Mouse (Mus musculus) heart, adult 2 months (tissue): ENCODE measurements around the gene Spast. TPM values are rescaled to one million over a fixed set of nuclear protein-coding genes. Genes with fewer than 3 reads are reported as not detected.
A peak's percentile ranks its signal among the peaks of the same experiment; 100 is the strongest.

Experiments used
- DNase-seq, 2 experiments: peaks; one replicate each; pipeline ENCODE4 v3.0.0; 2021
- H3K27ac ChIP-seq: fragments of 200-600 bp; 2 replicates; pipeline ENCODE4 v1.8.1; 2022
- H3K27me3 ChIP-seq: fragments of 200-500 bp; 2 replicates; pipeline ENCODE4 v1.6.1; 2012; ENCODE audit warnings: mild to moderate bottlenecking, low read length, inconsistent platforms, mixed read lengths; ENCODE audit not compliant: control insufficient read depth, insufficient read depth
- H3K36me3 ChIP-seq: fragments of 200-500 bp; 2 replicates; pipeline ENCODE4 v1.6.1; 2012; ENCODE audit warnings: low read length, inconsistent platforms; ENCODE audit not compliant: control insufficient read depth, insufficient read depth
- H3K4me1 ChIP-seq: fragments of 200-500 bp; 2 replicates; pipeline ENCODE4 v1.6.1; 2011; ENCODE audit warnings: low read length; ENCODE audit not compliant: control insufficient read depth, insufficient read depth
- H3K4me3 ChIP-seq: fragments of 200-600 bp; 2 replicates; pipeline ENCODE4 v1.8.1; 2022
- H3K79me2 ChIP-seq: fragments of 200-500 bp; replicated peaks from 2 replicates; pipeline ENCODE4 v1.6.1; 2012; ENCODE audit warnings: mild to moderate bottlenecking, inconsistent platforms, low read length, moderate library complexity, mixed read lengths; ENCODE audit not compliant: control insufficient read depth, insufficient read depth
- H3K9ac ChIP-seq: fragments of 200-500 bp; 2 replicates; pipeline ENCODE4 v1.6.1; 2012; ENCODE audit warnings: low read depth, mild to moderate bottlenecking, control low read depth, inconsistent platforms, low read length, mixed read lengths
- CTCF ChIP-seq: fragments of 200-600 bp; IDR thresholded peaks from 2 replicates; pipeline ENCODE4 v1.8.1; 2022; ENCODE audit warnings: antibody characterized with exemption, mild to moderate bottlenecking, moderate library complexity
- EP300 ChIP-seq: fragments of 200-500 bp; IDR thresholded peaks from 2 replicates; pipeline ENCODE4 v1.6.1; 2011; ENCODE audit warnings: low read depth, low read length, control low read depth; ENCODE audit not compliant: insufficient read depth
- POLR2A ChIP-seq: fragments of 200-500 bp; IDR thresholded peaks from 2 replicates; pipeline ENCODE4 v1.6.1; 2011; ENCODE audit warnings: mild to moderate bottlenecking, low read depth, low read length, control low read depth; ENCODE audit not compliant: insufficient read depth
- WGBS: fragments of 180-500 bp; shearing (Covaris S2); methylation state at CpG from one replicate; pipeline ENCODE4 v1.1.7; 2018; 5-methylcytosine and 5-hydroxymethylcytosine counted together
- intact Hi-C: fragments of 180-260 bp; cut with DNase I; formaldehyde crosslinking; loops from one replicate; pipeline ENCODE4 v1.15.1; 2025
- polyA plus RNA-seq: library from polyadenylated mRNA; depleted of rRNA; stranded (reverse); fragments of >200 nt; gene quantifications from 2 replicates; pipeline ENCODE4 v1.2.3, GENCODE M21; 2012
- total RNA-seq, 2 experiments: library from RNA; stranded (reverse); gene quantifications; 2 replicates each; pipeline ENCODE4 v1.2.3; 2021

Spast gene
- total and polyA plus RNA-seq, 3 experiments, result 4.2 to 33.5 (median 29.2) TPM

GRCm38 (mm10) chr17:74418171-74418570 lies 79.4 kb downstream of the Spast start:
- no peak overlapping the region for H3K4me3 ChIP-seq
- H3K4me1 ChIP-seq, result no peaks in the 10 kb centered on the region
- intact Hi-C loops, result no loop called here
- WGBS, result 84% methylated on average over 4 of the region's 4 CpGs
- no peak for TF ChIP-seq POLR2A
- TF ChIP-seq EP300, result no peak
- no peak for TF ChIP-seq CTCF
- H3K27me3 ChIP-seq, result no peaks in the 10 kb centered on the region
- no peak for DNase-seq
- no peaks in the 10 kb centered on the region for H3K79me2 ChIP-seq
- H3K9ac ChIP-seq, result no peak overlapping the region
- no peak overlapping the region for H3K27ac ChIP-seq
- no peaks in the 10 kb centered on the region for H3K36me3 ChIP-seq

- intact Hi-C loops, result no loop called here
- no peaks in the 10 kb centered on the region for H3K36me3 ChIP-seq
These were observed 81.9 kb downstream of the Spast start for GRCm38 (mm10) chr17:74420656-74421055.

GRCm38 (mm10) chr17:74424401-74425005 lies 85.7 kb downstream of the Spast start:
- Histone ChIP-seq H3K4me1 (no peaks in the 10 kb centered on the region), H3K27ac (no peak overlapping the region), H3K9ac (no peak overlapping the region), H3K79me2 (no peaks in the 10 kb centered on the region), H3K4me3 (no peak overlapping the region), H3K27me3 (no peaks in the 10 kb centered on the region), H3K36me3 (no peaks in the 10 kb centered on the region)
- no peak for TF ChIP-seq POLR2A
- TF ChIP-seq CTCF, result no peak
- no peak for TF ChIP-seq EP300
- WGBS, result 82% methylated on average over 12 of the region's 12 CpGs
- intact Hi-C loops, result no loop called here
- peak in 1 of 2 experiments; percentile 25 for DNase-seq

More at GRCm38 (mm10) chr17:74420656-74421055, 81.9 kb downstream of the Spast start:
- H3K9ac ChIP-seq, result no peak overlapping the region
- H3K27me3 ChIP-seq, result no peaks in the 10 kb centered on the region
- H3K4me3 ChIP-seq, result no peak overlapping the region
- no peaks in the 10 kb centered on the region for H3K4me1 ChIP-seq
- no peaks in the 10 kb centered on the region for H3K79me2 ChIP-seq
- WGBS, result 86% methylated on average over 2 of the region's 2 CpGs
- H3K27ac ChIP-seq, result no peak overlapping the region
- no peak for DNase-seq
- TF ChIP-seq CTCF, result no peak
- no peak for TF ChIP-seq EP300
- no peak for TF ChIP-seq POLR2A

GRCm38 (mm10) chr17:74430074-74430473 lies 91.3 kb downstream of the Spast start:
- no peak overlapping the region for H3K4me3 ChIP-seq
- no peak overlapping the region for H3K27ac ChIP-seq
- intact Hi-C loops, result no loop called here
- H3K27me3 ChIP-seq, result no peaks in the 10 kb centered on the region
- no peaks in the 10 kb centered on the region for H3K79me2 ChIP-seq
- no peak for DNase-seq
- 68% methylated on average over 8 of the region's 8 CpGs for WGBS
- peaks cover 4% of the 10 kb centered on the region; the same call in 1 of the 2 replicates for H3K4me1 ChIP-seq
- H3K36me3 ChIP-seq, result no peaks in the 10 kb centered on the region
- TF ChIP-seq POLR2A (no peak), EP300 (no peak), CTCF (no peak)
- H3K9ac ChIP-seq, result no peak overlapping the region

- H3K27me3 ChIP-seq, result no peaks in the 10 kb centered on the region
- H3K79me2 ChIP-seq, result no peaks in the 10 kb centered on the region
- no peak overlapping the region for H3K4me3 ChIP-seq
- H3K9ac ChIP-seq, result no peak overlapping the region
- intact Hi-C loops, result no loop called here
- no peaks in the 10 kb centered on the region for H3K36me3 ChIP-seq
- TF ChIP-seq CTCF, result 0 out of 2 replicates have a peak, but pooled peaks have one; percentile 2
- TF ChIP-seq EP300, result no peak
- no peak for TF ChIP-seq POLR2A
- DNase-seq, result peak in 1 of 2 experiments; percentile 33
- H3K4me1 ChIP-seq, result peaks cover 4% of the 10 kb centered on the region; the same call in 1 of the 2 replicates
- H3K27ac ChIP-seq, result no peak overlapping the region
- 67% methylated on average over 13 of the region's 13 CpGs for WGBS
These were observed 92.7 kb downstream of the Spast start for GRCm38 (mm10) chr17:74431481-74431880.

GRCm38 (mm10) chr17:74432631-74433030 lies 93.8 kb downstream of the Spast start:
- TF ChIP-seq EP300 (no peak), POLR2A (no peak), CTCF (no peak)
- H3K27ac ChIP-seq, result no peak overlapping the region
- intact Hi-C loops, result no loop called here
- peak in 1 of 2 experiments; percentile 10 for DNase-seq
- no peaks in the 10 kb centered on the region for H3K27me3 ChIP-seq
- WGBS, result 58% methylated on average over 5 of the region's 5 CpGs
- H3K36me3 ChIP-seq, result no peaks in the 10 kb centered on the region
- H3K4me3 ChIP-seq, result no peak overlapping the region
- no peaks in the 10 kb centered on the region for H3K79me2 ChIP-seq
- H3K9ac ChIP-seq, result no peak overlapping the region
- H3K4me1 ChIP-seq, result peaks cover 4% of the 10 kb centered on the region; the same call in 1 of the 2 replicates
